Mouse (Mus musculus): Measurements from ENCODE around the gene Vmn2r84. TPM values are rescaled to one million over a fixed set of nuclear protein-coding genes. Genes with fewer than 3 reads are reported as not detected.
"Not testable (repeated sequence)": the region's sequence is repeated elsewhere in the genome, so short reads cannot be mapped to it uniquely, and the experiment has no call there.

The Vmn2r84 gene
- 0.03 TPM in 1 of 2 replicates, not detected in the other for polyA plus RNA-seq (2015; fragmentation: Nextera tagmentation; extraction: Ambion mirVana)

GRCm38 (mm10) chr10:130394232-130394631, at the start of gene Vmn2r84:
Gene Vmn2r84 (minus strand): TSS chr10:130394332.
- H3K27ac ChIP-seq (ENCODE audit: low read length) = no peak within 1 kb of the TSS
- H3K4me2 ChIP-seq (ENCODE audit: low read depth, low read length) = no peak within 1 kb of the TSS
- no peak within 1 kb of the TSS for H3K9ac ChIP-seq (ENCODE audit: low read length)
- no peak for ATAC-seq (ENCODE audit: low read depth)
- no peaks in the 10 kb centered on the region for H3K27me3 ChIP-seq (ENCODE audit: control insufficient read depth, insufficient read depth, low read depth, low read length)
- no peaks in the 10 kb centered on the region for H3K36me3 ChIP-seq (ENCODE audit: control insufficient read depth, insufficient read depth, low read length)
- no peak within 1 kb of the TSS for H3K4me3 ChIP-seq (ENCODE audit: low read length)
- H3K4me1 ChIP-seq (replicated peaks; ENCODE audit: control insufficient read depth, insufficient read depth, low read length) = no peaks in the 10 kb centered on the region
- no peaks in the 10 kb centered on the region for H3K9me3 ChIP-seq (ENCODE audit: control insufficient read depth, low read length)

GRCm38 (mm10) chr10:130434185-130434898, 40.2 kb upstream of the Vmn2r84 start:
- not testable (repeated sequence) for H3K4me1 ChIP-seq (replicated peaks; ENCODE audit: control insufficient read depth, insufficient read depth, low read length); H3K9me3 ChIP-seq (ENCODE audit: control insufficient read depth, low read length); ATAC-seq (ENCODE audit: low read depth); H3K27ac ChIP-seq (ENCODE audit: low read length); H3K4me3 ChIP-seq (ENCODE audit: low read length); H3K4me2 ChIP-seq (ENCODE audit: low read depth, low read length); H3K36me3 ChIP-seq (ENCODE audit: control insufficient read depth, insufficient read depth, low read length); H3K27me3 ChIP-seq (ENCODE audit: control insufficient read depth, insufficient read depth, low read depth, low read length); H3K9ac ChIP-seq (ENCODE audit: low read length)
- 76% methylated on average over 11 of the region's 11 CpGs for WGBS

DNA sequence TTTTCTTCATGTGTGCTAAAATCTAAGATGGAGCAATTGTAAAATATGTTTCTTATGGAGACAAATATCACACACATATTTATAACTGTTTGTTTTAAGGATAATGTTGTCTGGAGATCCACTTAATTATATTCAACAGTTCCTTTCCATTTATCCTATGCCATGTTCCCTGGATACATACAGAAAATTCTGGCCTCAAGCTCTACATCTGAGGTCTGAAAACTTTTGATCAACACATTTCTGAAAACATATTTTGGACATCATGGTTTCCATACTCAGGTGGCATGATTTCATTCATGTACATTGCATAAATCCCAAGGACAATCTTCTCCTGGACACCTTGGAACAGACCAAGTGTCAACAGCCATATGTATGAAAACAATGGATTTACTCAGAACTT, 35.5 kb upstream of the Vmn2r84 start, which contains the start of gene Vmn2r85:
Vmn2r85 (minus strand) TSS at position 101 of the 400 bp plus-strand sequence.
- ATAC-seq (ENCODE audit: low read depth); H3K4me3 ChIP-seq (ENCODE audit: low read length); H3K27ac ChIP-seq (ENCODE audit: low read length); H3K36me3 ChIP-seq (ENCODE audit: control insufficient read depth, insufficient read depth, low read length); H3K4me1 ChIP-seq (replicated peaks; ENCODE audit: control insufficient read depth, insufficient read depth, low read length); H3K4me2 ChIP-seq (ENCODE audit: low read depth, low read length); H3K27me3 ChIP-seq (ENCODE audit: control insufficient read depth, insufficient read depth, low read depth, low read length); H3K9ac ChIP-seq (ENCODE audit: low read length); H3K9me3 ChIP-seq (ENCODE audit: control insufficient read depth, low read length): not testable (repeated sequence)

DNA sequence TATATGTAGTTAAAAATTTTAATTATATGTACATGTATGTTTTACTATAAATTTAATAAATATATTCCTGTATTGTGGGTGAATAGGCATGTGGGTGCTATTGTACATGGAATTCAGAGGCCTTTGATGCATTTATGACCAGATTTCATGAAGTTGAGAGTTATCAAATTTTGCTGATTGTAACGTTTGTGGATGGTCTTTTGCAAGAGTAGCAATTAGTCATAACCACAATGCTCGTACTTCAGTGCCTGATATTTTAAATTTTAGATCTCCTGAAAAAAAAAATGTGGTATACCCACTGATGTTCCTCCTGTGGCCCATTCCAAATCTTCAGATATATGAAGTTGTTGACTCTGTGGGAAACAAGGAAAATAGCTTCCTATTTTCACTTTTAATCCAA, 28.2 kb upstream of the Vmn2r84 start:
- not testable (repeated sequence) for H3K4me1 ChIP-seq (replicated peaks; ENCODE audit: control insufficient read depth, insufficient read depth, low read length); H3K4me3 ChIP-seq (ENCODE audit: low read length); ATAC-seq (ENCODE audit: low read depth); H3K27ac ChIP-seq (ENCODE audit: low read length); H3K4me2 ChIP-seq (ENCODE audit: low read depth, low read length); H3K36me3 ChIP-seq (ENCODE audit: control insufficient read depth, insufficient read depth, low read length); H3K9ac ChIP-seq (ENCODE audit: low read length); H3K27me3 ChIP-seq (ENCODE audit: control insufficient read depth, insufficient read depth, low read depth, low read length); H3K9me3 ChIP-seq (ENCODE audit: control insufficient read depth, low read length)
- WGBS = 53% methylated on average over 2 of the region's 2 CpGs

GRCm38 (mm10) chr10:130420401-130420800, 26.3 kb upstream of the Vmn2r84 start:
- no peak overlapping the region for H3K4me3 ChIP-seq (ENCODE audit: low read length)
- H3K4me1 ChIP-seq (replicated peaks; ENCODE audit: control insufficient read depth, insufficient read depth, low read length) = no peaks in the 10 kb centered on the region
- no peak for ATAC-seq (ENCODE audit: low read depth)
- no peak overlapping the region for H3K4me2 ChIP-seq (ENCODE audit: low read depth, low read length)
- H3K36me3 ChIP-seq (ENCODE audit: control insufficient read depth, insufficient read depth, low read length) = no peaks in the 10 kb centered on the region
- no peaks in the 10 kb centered on the region for H3K27me3 ChIP-seq (ENCODE audit: control insufficient read depth, insufficient read depth, low read depth, low read length)
- no peak overlapping the region for H3K9ac ChIP-seq (ENCODE audit: low read length)
- no peaks in the 10 kb centered on the region for H3K9me3 ChIP-seq (ENCODE audit: control insufficient read depth, low read length)
- no peak overlapping the region for H3K27ac ChIP-seq (ENCODE audit: low read length)
- 79% methylated on average over 3 of the region's 3 CpGs for WGBS

DNA sequence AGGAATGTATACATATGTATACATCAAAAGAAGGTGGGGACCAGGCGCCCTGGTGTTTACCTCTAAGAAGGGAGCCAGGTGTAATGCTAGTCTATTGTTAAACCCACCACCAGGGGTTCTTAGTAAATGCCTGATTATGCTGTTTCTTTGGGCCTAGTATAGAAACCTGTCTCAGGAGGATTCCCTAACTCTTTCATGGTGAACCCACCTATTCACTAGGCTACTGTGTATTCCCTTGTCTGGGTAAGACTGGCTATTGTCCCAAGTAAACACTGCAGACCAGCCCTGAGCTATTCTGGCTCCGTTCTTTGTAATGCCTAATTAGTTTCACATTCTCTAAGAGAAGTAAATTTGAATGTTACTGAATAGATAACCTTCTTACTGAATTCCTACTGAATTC, 25.8 kb upstream of the Vmn2r84 start:
- H3K4me3 ChIP-seq (ENCODE audit: low read length); H3K27ac ChIP-seq (ENCODE audit: low read length); H3K4me2 ChIP-seq (ENCODE audit: low read depth, low read length); H3K9me3 ChIP-seq (ENCODE audit: control insufficient read depth, low read length); H3K4me1 ChIP-seq (replicated peaks; ENCODE audit: control insufficient read depth, insufficient read depth, low read length); ATAC-seq (ENCODE audit: low read depth); H3K27me3 ChIP-seq (ENCODE audit: control insufficient read depth, insufficient read depth, low read depth, low read length); H3K36me3 ChIP-seq (ENCODE audit: control insufficient read depth, insufficient read depth, low read length); H3K9ac ChIP-seq (ENCODE audit: low read length): not testable (repeated sequence)
- 51% methylated on average over 2 of the region's 2 CpGs for WGBS

DNA sequence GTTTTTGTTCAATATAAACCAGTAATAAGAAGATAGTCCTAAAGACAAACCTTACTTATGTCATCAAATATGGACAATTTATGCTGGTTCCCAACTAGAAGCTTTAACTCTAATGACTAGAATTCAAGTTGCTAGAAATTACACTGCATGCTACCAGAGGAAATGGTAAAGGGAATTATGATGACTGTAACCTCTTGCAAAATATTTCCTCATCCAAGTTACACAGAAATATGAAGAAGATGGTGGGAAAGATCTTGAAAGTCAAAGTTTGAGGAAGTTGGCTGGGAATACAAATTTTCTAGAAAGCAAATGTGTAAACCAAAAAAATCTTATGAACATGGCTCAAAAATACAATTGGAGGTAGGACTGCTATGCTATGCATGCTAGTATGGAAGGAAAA, 22.2 kb upstream of the Vmn2r84 start:
- H3K27me3 ChIP-seq (ENCODE audit: control insufficient read depth, insufficient read depth, low read depth, low read length); H3K36me3 ChIP-seq (ENCODE audit: control insufficient read depth, insufficient read depth, low read length); H3K9me3 ChIP-seq (ENCODE audit: control insufficient read depth, low read length); H3K27ac ChIP-seq (ENCODE audit: low read length); H3K4me1 ChIP-seq (replicated peaks; ENCODE audit: control insufficient read depth, insufficient read depth, low read length); ATAC-seq (ENCODE audit: low read depth); H3K9ac ChIP-seq (ENCODE audit: low read length); H3K4me3 ChIP-seq (ENCODE audit: low read length); H3K4me2 ChIP-seq (ENCODE audit: low read depth, low read length): not testable (repeated sequence)

GRCm38 (mm10) chr10:130412167-130412698, 18.1 kb upstream of the Vmn2r84 start:
- not testable (repeated sequence) for H3K9ac ChIP-seq (ENCODE audit: low read length); H3K9me3 ChIP-seq (ENCODE audit: control insufficient read depth, low read length); H3K4me2 ChIP-seq (ENCODE audit: low read depth, low read length); H3K4me3 ChIP-seq (ENCODE audit: low read length); H3K4me1 ChIP-seq (replicated peaks; ENCODE audit: control insufficient read depth, insufficient read depth, low read length); H3K36me3 ChIP-seq (ENCODE audit: control insufficient read depth, insufficient read depth, low read length); H3K27me3 ChIP-seq (ENCODE audit: control insufficient read depth, insufficient read depth, low read depth, low read length); H3K27ac ChIP-seq (ENCODE audit: low read length)
- ATAC-seq (ENCODE audit: low read depth) = peak; percentile 47; the same call in 1 of the 2 replicates
- 48% methylated on average over 27 of the region's 35 CpGs for WGBS

DNA sequence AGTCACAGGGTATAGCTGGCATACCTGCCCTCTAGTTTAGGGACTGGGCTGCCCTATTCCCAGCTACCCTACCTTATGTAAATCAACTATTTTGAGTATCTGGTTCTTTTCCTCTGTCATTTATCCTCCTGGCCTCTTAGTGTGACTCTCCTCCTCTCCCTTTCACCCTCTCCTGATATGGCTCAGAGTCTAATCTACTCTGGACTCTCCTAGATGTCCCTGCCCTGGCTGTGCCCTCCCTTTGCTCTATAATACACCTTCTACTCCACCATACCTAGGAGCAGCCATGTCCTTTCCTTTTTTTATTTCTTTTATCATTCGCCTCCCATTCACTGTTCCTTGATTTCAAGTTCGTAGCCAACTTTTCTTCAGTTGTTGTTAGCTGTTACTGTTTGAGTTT, 19.0 kb downstream of the Vmn2r84 start:
- H3K9ac ChIP-seq (ENCODE audit: low read length) = no peak overlapping the region
- H3K4me2 ChIP-seq (ENCODE audit: low read depth, low read length) = no peak overlapping the region
- 82% methylated on average over 2 of the region's 2 CpGs for WGBS
- no peaks in the 10 kb centered on the region for H3K27me3 ChIP-seq (ENCODE audit: control insufficient read depth, insufficient read depth, low read depth, low read length)
- no peaks in the 10 kb centered on the region for H3K9me3 ChIP-seq (ENCODE audit: control insufficient read depth, low read length)
- H3K36me3 ChIP-seq (ENCODE audit: control insufficient read depth, insufficient read depth, low read length) = no peaks in the 10 kb centered on the region
- H3K4me3 ChIP-seq (ENCODE audit: low read length) = no peak overlapping the region
- H3K4me1 ChIP-seq (replicated peaks; ENCODE audit: control insufficient read depth, insufficient read depth, low read length) = no peaks in the 10 kb centered on the region
- no peak for ATAC-seq (ENCODE audit: low read depth)
- H3K27ac ChIP-seq (ENCODE audit: low read length) = no peak overlapping the region
